Mouse (Mus musculus): Measurements from ENCODE around the gene Eme1. TPM values are rescaled to one million over a fixed set of nuclear protein-coding genes. Genes with fewer than 3 reads are reported as not detected.

The Eme1 gene
- polyA plus RNA-seq, 1 experiment from 2014 or later, result 15.8 TPM

DNA sequence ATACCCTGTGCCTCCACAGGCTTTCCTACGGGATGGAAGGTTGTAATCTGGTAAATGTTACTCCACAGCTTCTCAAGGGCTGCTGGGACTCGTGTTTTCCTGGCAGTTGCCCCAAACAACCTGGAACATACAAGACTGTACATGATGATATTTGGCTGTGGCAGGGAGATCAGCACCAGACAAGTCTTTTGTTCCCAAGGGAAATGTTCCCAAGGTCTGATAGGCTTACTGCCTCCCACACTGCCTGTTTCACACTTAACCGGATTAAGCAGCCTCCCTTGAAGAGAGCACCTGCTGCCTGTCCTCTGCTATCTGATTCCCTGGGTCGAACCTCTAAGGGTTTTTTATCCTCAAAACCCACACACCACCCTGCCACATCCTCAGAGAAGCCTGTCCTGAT lies 38.3 kb downstream of the Eme1 start:
- no peaks in the 10 kb centered on the region for H3K27me3 ChIP-seq
- peak; percentile 43; the same call in 1 of the 2 replicates for ATAC-seq (ENCODE audit: insufficient number of reproducible peaks, low FRiP score, low TSS enrichment, low read depth)
- H3K4me3 ChIP-seq (replicated peaks), result no peak overlapping the region
- H3K4me2 ChIP-seq (replicated peaks), result no peak overlapping the region
- WGBS, result 16% methylated on average over 4 of the region's 4 CpGs
- H3K9me3 ChIP-seq (replicated peaks), result no peaks in the 10 kb centered on the region
- 0 out of 2 replicates have a peak, but pooled peaks cover 3% of the 10 kb centered on the region for H3K4me1 ChIP-seq
- H3K27ac ChIP-seq (replicated peaks), result no peak overlapping the region
- no peaks in the 10 kb centered on the region for H3K36me3 ChIP-seq
- no peak overlapping the region for H3K9ac ChIP-seq

DNA sequence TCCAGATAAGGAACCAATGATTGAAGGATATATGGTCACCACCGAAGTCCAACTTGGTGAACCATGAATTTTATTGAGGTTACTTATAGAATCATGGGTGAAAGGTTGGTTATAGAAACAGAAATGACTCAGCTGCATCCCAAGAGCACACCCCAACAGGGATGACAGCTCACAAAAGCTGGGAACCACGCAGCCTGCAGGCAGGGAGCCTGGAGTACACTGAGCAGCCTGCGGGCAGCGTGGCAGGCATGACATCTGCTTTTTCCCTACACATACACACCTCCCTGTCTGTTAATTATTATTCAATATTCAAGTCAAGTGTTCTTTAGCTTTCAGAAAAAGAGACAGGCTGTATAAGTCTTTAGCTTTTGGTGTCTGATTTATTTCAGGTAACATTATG lies 39.2 kb downstream of the Eme1 start:
- ATAC-seq (ENCODE audit: insufficient number of reproducible peaks, low FRiP score, low TSS enrichment, low read depth), result no peak
- Histone ChIP-seq H3K4me1 (0 out of 2 replicates have a peak, but pooled peaks cover 3% of the 10 kb centered on the region), H3K36me3 (no peaks in the 10 kb centered on the region), H3K27ac (replicated peaks) (no peak overlapping the region), H3K27me3 (no peaks in the 10 kb centered on the region), H3K4me3 (replicated peaks) (no peak overlapping the region), H3K4me2 (replicated peaks) (no peak overlapping the region), H3K9ac (no peak overlapping the region), H3K9me3 (replicated peaks) (no peaks in the 10 kb centered on the region)
- WGBS, result 74% methylated on average over 4 of the region's 4 CpGs

DNA sequence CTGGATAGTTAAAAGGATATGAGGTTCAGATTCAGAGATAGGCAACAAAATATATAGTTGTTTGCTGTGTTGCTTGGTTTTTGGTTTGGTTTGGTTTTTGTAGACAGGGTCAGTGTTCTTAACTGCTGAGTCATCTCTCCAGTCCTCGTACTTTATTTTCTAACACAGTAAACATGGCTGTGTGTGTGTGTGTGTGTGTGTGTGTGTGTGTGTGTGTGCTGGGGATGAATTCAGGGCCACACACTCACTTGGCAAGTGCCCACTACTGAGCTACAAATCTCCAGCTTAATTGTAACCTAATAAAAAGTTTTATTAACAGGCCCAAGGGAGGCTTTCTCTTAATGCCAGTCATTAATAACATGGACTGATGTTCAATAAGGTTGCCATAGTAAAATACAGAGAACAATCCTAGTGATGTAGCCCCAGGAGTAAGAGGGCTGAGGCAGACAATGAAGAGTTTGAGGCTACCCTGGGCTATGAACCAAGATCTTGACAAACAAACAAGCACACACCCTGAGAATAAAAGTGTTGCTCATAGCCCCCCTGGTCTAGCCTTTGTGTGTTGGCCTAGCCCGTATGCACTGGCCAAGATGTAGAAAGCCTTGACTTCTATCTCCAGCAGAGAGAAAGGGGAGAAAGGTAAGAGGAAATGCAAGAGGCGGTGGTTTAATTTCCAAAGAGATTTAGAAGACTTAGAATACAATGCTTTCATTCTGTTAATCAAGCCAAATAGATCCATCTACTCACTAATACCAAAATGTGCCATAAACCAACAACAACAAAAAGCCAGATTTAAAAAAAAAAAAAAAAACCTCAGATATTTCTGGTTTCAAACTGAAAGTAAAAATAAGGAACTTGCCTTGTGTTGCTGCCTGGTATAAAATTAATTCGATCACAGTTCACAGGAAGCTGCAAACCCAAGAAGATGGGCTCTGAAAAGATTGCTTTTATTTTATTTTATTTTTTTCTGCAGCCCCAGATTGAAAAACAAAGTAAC lies 42.7 kb downstream of the Eme1 start:
- 76% methylated on average over 4 of the region's 4 CpGs for WGBS
- H3K27me3 ChIP-seq, result no peaks in the 10 kb centered on the region
- no peaks in the 10 kb centered on the region for H3K9me3 ChIP-seq (replicated peaks)
- no peak overlapping the region for H3K9ac ChIP-seq
- no peak overlapping the region for H3K4me2 ChIP-seq (replicated peaks)
- no peak overlapping the region for H3K4me3 ChIP-seq (replicated peaks)
- H3K4me1 ChIP-seq, result 0 out of 2 replicates have a peak, but pooled peaks cover 5% of the 10 kb centered on the region
- ATAC-seq (ENCODE audit: insufficient number of reproducible peaks, low FRiP score, low TSS enrichment, low read depth), result no peak
- no peaks in the 10 kb centered on the region for H3K36me3 ChIP-seq
- H3K27ac ChIP-seq (replicated peaks), result no peak overlapping the region

DNA sequence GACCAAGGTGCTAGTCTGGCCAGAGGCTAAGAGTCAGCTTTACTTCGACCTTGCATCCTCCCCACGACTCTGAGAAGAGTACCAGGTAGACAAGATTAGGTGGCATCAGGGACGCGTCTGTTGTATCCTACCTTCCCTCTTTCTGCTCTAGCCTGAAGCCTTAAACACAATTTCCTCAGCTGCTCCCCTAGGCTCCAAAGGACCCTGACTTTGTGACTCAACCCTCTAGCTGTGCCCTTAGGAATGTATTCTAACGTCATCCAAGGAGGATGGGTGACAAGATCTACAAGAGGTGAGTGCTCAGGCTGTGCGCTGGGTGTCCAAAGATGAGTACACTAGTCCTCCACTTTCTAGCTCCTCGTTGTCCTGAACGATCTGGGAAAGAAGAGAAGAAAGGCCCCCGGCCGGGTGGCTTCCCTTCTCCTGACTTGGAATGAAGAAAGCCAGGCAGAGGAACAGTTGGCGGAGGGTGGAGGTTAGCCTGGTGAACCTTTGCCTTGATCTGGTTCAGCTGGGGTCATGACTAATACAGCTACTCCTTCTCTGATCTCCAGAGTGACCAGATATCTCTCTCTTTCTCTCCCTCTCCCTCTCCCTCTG lies 51.3 kb downstream of the Eme1 start:
- H3K9me3 ChIP-seq (replicated peaks), result no peaks in the 10 kb centered on the region
- H3K9ac ChIP-seq, result no peak overlapping the region
- ATAC-seq (ENCODE audit: insufficient number of reproducible peaks, low FRiP score, low TSS enrichment, low read depth), result no peak
- H3K27ac ChIP-seq (replicated peaks), result peak overlapping the region; percentile 71
- peak overlapping the region; percentile 70 for H3K4me2 ChIP-seq (replicated peaks)
- H3K27me3 ChIP-seq, result no peaks in the 10 kb centered on the region
- WGBS, result 64% methylated on average over 11 of the region's 11 CpGs
- H3K4me1 ChIP-seq, result peaks cover 16% of the 10 kb centered on the region
- no peaks in the 10 kb centered on the region for H3K36me3 ChIP-seq
- peak overlapping the region; percentile 60 for H3K4me3 ChIP-seq (replicated peaks)

DNA sequence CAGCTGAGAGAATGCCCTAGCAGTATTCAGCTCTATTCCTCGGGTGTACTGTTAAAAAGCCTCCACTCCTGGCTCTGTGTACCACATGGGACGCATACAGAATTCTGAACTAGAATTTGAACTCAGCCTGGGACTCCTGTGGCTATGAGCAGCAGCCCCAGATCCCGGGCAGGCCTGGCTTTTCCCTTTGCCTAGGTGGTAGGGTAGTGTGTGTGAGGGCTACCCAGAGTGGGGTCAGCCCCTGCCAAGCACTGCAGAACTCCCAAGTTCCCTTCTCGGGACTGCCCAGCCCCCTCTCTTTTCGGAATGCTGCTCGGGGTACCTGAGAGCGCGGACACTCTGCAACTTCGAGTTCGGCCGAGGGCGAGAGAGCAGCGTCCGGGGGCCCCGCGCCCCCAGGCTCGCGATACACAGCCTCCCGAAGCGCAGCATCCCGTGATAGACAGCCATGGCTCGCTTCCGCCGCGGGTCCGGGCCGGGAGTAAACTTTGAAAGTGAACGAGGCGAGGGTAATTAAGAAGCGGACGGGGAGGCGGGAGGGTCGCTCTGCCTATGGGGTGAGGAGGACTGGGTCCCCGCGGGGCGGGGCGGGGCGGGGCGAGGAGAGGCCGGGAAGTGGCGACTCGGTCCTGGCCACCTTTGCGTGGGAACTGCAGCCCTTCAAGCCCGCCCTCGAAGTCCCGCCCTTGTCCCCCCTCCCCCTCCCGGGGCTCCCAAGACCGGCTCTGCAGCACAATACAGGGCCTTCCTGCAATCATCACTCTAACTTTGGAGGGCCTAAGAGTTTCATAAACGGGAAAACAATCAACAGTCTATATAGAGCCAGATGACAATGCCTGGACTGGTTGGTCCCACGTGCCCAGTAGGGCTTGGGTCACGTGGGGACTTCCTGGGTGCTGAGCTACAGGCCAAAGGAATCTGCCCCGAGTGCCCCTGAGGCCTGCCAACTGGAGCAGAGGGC lies 52.2 kb downstream of the Eme1 start, which contains the start of gene Acsf2:
Gene Acsf2, minus strand, starts transcription at position 551 of the 961 bp plus-strand sequence.
- peak; percentile 88 for ATAC-seq (ENCODE audit: insufficient number of reproducible peaks, low FRiP score, low TSS enrichment, low read depth)

DNA sequence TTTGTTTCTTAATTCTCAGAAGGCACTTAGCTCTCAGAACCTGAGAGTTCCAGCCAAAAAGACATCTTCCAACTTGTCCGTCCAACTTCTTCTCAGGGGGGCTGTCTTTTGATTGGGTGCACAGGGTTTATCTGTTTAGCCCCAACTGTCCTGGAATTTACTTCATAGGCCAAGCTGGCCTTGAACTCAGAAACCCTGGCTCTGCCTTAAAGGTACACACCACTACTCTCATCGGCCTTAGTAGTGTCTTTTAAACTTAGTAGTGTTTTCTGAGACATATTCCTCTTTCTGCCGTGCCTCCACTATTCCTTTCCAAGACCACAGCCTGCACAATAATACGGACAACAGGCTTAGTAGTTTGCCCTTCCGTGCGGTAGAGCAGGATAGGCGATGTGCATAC lies 53.3 kb downstream of the Eme1 start:
- peaks cover 15% of the 10 kb centered on the region for H3K4me1 ChIP-seq
- ATAC-seq (ENCODE audit: insufficient number of reproducible peaks, low FRiP score, low TSS enrichment, low read depth), result no peak

More for the DNA sequence above, 52.2 kb downstream of the Eme1 start, which contains the start of gene Acsf2:
- H3K9me3 ChIP-seq (replicated peaks), result no peaks in the 10 kb centered on the region
- WGBS, result 2% methylated on average over 50 of the region's 52 CpGs
- H3K4me3 ChIP-seq (replicated peaks), result peak within 1 kb of the TSS; percentile 60
- H3K36me3 ChIP-seq, result peaks cover 2% of the 10 kb centered on the region; the same call in 1 of the 2 replicates
- H3K4me1 ChIP-seq, result peaks cover 15% of the 10 kb centered on the region
- peak within 1 kb of the TSS; percentile 70 for H3K4me2 ChIP-seq (replicated peaks)
- peak within 1 kb of the TSS; percentile 71 for H3K27ac ChIP-seq (replicated peaks)
- no peaks in the 10 kb centered on the region for H3K27me3 ChIP-seq
- peak within 1 kb of the TSS; percentile 45 for H3K9ac ChIP-seq

DNA sequence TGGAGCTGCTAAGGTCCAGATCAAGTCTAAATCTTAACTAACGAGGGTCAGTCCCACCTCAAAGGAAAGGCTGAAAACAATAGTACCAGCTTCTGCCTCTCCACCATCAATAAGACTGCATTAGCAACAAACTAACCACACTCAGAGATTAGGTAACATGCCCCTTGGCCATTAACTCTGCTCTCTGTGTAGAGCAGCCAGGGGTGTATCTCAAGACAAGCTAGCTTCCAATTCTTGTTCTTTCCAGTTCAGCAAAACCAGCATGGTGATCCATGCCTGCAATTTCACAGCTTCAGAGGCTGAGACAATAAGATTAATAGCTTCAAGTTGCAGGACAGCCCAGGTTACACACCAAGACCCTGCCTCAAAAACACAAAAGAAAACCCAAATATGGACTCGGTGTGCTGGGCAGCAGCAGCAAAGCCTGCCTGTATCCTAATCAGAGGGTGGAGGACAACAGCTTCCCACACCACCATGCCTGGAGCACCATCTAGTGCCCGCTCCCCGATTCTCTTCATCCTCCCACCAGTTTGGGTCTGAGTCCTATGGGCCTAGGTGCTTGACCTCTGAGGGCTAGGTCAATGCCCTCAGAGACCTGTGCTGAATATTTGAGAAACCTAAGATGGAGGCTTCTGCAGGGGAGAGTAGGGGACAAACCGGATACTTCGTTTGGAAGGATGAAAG lies 55.2 kb downstream of the Eme1 start:
- 54% methylated on average over 6 of the region's 6 CpGs for WGBS
- Histone ChIP-seq H3K4me1 (peaks cover 15% of the 10 kb centered on the region), H3K9ac (no peak overlapping the region), H3K9me3 (replicated peaks) (no peaks in the 10 kb centered on the region), H3K4me3 (replicated peaks) (no peak overlapping the region), H3K36me3 (peaks cover 6% of the 10 kb centered on the region; the same call in 1 of the 2 replicates), H3K4me2 (replicated peaks) (no peak overlapping the region), H3K27me3 (no peaks in the 10 kb centered on the region), H3K27ac (replicated peaks) (no peak overlapping the region)
- ATAC-seq (ENCODE audit: insufficient number of reproducible peaks, low FRiP score, low TSS enrichment, low read depth), result no peak

More for the DNA sequence above, 53.3 kb downstream of the Eme1 start:
- Histone ChIP-seq H3K36me3 (peaks cover 6% of the 10 kb centered on the region; the same call in 1 of the 2 replicates), H3K4me3 (replicated peaks) (peak overlapping the region; percentile 60; the same call in 1 of the 2 replicates), H3K27me3 (no peaks in the 10 kb centered on the region), H3K9me3 (replicated peaks) (no peaks in the 10 kb centered on the region), H3K9ac (no peak overlapping the region), H3K4me2 (replicated peaks) (peak overlapping the region; percentile 70), H3K27ac (replicated peaks) (no peak overlapping the region)
- WGBS, result 90% methylated on average over 7 of the region's 7 CpGs

DNA sequence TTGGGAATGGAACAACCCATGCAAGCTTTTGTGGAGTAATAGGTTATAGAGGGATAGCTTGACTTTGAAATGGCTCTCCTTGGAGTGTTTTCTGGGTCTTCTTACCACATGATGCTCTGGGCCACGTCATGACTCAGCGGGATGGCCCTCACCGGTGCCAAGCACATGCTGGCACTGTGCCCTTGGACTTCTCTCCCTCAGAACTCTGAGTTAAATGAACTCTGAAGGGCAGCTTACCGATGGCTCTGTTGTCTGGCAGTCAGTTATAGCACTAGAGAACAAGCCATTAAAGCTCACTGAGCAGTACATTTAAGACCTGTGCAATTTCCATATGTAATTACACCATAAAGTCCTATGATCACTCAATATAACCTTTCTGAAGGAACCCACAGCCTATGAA lies 56.4 kb downstream of the Eme1 start:
- H3K4me1 ChIP-seq, result peaks cover 15% of the 10 kb centered on the region
- H3K36me3 ChIP-seq, result peaks cover 6% of the 10 kb centered on the region; the same call in 1 of the 2 replicates
- no peaks in the 10 kb centered on the region for H3K9me3 ChIP-seq (replicated peaks)
- WGBS, result 72% methylated on average over 4 of the region's 4 CpGs
- no peak overlapping the region for H3K4me2 ChIP-seq (replicated peaks)
- no peak overlapping the region for H3K9ac ChIP-seq
- ATAC-seq (ENCODE audit: insufficient number of reproducible peaks, low FRiP score, low TSS enrichment, low read depth), result no peak
- no peaks in the 10 kb centered on the region for H3K27me3 ChIP-seq
- no peak overlapping the region for H3K4me3 ChIP-seq (replicated peaks)
- H3K27ac ChIP-seq (replicated peaks), result no peak overlapping the region

DNA sequence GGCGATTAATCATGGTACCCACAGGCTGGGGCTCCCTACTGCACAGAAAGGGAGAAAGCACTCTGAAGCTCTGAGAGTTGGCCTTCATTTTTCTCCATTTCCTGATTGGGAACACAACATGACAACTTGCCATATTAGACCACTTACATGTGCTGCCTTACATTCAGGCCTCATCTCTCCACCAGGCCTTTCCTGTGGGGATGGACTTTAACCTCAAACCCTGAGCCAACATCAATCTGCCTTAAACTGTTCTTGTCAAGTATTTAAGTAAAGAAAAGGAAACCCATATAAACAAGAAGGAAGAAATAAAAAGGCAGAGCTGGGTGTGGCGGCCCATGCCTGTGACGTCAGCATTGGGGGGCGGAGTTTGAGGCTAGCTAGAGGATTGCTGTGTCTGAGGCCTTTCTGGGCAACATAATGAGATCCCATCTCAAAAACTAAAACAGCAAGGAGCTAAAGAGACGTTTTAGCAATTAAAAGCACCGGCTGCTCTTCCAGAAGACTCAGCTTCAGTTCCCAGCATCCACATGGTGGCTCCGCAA lies 57.4 kb downstream of the Eme1 start:
- Histone ChIP-seq H3K9ac (no peak overlapping the region), H3K4me2 (replicated peaks) (no peak overlapping the region), H3K36me3 (peaks cover 6% of the 10 kb centered on the region; the same call in 1 of the 2 replicates), H3K4me3 (replicated peaks) (no peak overlapping the region), H3K27me3 (no peaks in the 10 kb centered on the region), H3K4me1 (peaks cover 16% of the 10 kb centered on the region), H3K27ac (replicated peaks) (no peak overlapping the region), H3K9me3 (replicated peaks) (no peaks in the 10 kb centered on the region)
- no peak for ATAC-seq (ENCODE audit: insufficient number of reproducible peaks, low FRiP score, low TSS enrichment, low read depth)
- 70% methylated on average over 7 of the region's 7 CpGs for WGBS
